Mouse (Mus musculus) frontal cortex, postnatal 25 days (tissue): ENCODE measurements around the gene Cept1.

Source experiments
- DNase-seq, 2 experiments: peaks; one replicate each; pipeline ENCODE4 v3.0.0; 2022; ENCODE audit warnings: low spot score in 2 of 2

The Cept1 gene

DNA sequence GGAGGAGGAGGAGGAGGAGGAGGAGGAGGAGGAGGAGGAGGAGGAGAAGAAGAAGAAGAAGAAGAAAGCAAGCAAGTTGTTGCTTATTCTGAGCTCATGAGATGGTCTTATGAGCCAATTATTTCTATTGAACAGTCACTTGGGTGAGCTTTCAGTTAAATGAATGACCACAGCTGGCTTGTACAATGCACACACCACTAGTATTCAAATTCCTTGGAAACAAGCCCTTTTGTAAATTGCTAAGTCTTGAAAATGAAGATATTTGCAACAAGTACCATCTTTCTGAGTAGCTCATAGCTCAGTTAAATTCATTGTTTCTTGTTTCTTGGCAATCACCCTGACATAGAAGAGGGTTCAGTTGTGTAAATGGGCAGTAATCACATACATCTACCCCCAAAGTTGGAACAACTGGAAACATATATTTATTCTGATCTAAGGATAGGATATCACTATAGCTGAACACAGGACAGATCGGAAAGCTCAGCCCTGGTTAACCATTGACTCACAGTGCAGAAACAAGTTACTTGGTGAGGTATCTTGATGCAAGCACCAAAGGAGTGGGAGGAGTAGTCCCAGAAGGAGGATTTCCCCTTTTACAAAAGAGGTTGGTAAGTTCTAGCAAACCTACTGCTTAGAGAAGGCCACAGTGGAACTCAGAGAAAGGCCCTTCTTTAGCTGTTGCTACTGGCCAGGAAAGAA lies 52.1 kb downstream of the Cept1 start:
- DNase-seq: no peak

DNA sequence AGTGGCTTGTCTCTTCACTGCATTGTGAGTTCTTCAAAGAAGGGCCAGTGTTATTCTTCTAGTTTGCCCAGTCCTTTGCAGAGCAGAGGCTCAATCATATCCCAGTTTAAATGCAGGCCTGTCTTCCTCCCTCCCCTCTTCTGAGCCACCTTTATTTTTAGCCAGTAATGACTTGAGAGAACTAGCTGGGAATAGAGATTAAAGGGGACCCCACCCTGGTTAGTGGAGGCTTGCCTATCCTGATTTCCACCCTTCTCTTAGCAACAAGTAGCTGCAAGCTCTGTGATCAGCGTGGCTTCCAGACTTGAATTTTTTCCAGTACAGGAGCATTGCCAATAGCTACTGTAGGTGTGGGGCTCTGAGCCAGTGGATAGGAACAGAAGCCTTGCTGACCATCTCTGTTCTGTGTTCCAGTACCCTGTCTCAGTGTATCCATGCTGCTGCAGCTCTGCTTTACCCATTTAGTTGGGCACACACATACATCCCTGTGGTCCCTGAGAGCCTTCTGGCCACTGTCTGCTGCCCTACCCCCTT lies 53.1 kb downstream of the Cept1 start:
- no peak for DNase-seq

DNA sequence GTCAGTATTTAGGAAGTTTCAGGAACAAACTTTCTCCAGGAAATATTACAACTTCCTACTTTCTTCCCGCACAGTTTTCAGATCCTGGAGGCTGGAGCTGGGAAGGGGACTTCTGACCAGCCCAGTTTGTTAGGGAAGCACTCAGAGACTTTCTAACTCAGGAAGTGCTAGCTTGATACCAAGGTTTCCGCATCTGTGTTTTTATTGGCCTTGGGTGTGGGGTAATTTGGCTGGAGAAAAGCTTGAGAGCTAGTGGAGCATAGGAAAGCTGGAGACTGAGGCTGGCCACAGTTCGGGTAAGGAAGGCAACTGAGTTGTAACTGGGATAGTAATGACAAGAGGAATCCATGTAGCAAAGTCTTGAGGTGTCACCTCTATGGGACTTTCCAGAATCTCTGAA lies 53.7 kb downstream of the Cept1 start:
- no peak for DNase-seq

DNA sequence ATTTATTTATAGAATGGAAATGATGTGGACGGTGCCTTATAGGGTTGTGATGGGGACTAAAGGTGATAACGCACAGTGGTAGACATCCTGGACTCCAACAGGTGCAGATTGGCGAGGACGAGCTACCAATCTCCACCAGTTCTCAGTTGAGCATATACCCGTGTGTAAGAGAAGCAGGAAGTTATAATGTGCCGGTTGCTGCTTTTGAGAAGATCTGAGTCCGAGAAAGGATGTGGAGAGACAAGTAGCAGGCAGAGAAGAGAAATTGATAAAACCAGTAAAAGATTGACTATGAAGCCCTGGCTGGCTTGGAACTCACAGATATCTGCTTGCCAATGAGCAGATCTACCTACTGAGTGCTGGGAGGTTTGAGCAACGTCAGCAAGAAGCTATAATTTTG lies 54.4 kb downstream of the Cept1 start:
- DNase-seq: no peak

DNA sequence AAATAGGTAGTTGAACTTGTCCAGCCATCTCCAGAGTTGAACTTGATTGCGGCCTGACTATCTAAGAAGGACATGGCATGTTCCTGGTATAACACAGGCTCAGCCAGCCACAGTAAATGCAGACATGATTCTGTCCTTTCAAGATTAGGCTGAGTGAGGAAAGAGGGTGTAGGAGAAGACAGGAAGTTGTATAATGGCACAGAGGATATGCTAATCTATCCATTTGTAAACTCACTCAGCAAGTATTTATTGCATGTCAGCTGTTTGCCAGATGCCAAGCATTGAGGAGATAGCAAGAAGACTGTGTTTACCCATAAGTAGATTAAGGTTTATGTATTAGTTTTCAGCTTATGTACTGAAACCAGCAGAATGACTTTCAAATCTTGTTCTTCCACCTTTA lies 54.9 kb downstream of the Cept1 start:
- no peak for DNase-seq

DNA sequence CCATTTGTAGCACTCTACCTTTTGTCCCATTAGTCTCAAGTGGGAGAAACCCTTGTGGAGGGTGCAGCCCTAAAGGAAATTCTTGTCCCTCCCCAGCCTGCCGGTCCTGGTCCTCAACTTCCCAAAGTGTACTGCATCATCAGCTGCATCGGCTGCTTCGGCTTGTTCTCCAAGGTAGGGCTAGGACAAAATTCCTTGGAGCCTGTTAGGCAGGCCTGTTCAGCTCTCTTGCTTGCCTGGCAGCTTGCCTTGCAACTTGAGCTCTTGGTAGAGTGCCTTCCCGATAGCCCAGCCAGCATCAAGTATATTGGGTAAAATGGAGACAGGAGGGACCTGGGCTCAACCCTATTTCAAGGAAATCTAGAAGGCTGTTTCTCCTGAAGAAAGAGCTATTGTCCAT lies 57.4 kb downstream of the Cept1 start:
- no peak for DNase-seq

DNA sequence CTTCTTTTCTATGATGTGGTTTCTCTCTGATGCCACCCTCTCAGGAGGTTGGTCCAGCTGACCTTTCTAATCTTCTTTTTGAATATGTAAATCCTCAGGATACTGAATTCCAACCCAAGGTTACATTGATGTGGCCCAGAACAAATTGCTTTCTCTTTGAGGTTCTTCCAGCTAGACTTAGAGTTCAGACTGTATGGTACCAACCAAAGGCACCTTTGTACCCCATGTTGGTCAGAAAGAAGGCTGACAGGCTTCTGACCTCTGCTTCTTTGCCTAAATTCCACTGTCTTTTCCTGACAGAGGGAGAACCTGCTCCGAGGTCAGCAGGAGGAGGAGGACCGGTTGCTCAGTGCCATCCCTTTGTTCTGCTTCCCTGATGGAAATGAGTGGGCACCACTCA lies 60.1 kb downstream of the Cept1 start:
- DNase-seq: no peak

DNA sequence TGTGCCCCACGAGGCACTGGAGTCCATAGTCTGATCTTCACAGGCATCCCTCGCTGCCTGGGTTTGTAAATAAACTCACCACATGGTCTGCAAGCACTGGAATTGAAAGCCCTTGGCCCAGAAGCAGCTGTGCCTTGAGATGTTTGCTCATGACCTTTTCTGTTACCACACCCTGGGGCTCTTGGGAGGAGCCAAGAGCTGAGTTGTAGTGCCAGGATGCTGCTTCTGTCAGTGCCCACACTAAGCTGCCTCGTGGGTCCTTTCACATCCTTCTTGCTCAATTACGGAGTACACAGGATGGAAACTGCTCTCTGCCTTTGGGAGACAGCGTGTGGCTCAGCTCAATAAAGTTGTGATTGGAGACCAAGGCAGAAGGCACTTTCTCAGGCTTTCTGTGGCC lies 61.8 kb downstream of the Cept1 start:
- no peak for DNase-seq

DNA sequence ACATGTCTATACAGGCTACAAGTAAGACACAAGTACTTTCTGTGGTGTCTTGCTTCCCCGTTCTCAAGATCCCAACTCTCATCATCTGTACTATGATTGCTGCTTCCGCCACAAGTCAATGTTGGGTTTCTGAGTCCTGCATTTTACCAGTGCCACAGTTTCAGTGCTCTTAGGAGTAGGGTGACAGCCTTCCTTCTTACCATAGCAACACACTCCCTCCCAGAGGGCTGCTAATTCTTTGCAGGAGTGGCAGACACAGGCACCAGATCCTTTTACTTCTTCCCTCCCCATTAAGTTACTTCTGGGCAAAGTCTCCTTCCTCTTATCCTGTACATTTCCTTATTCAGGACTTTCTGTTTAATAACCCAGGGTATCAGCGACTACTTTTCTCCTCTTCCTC lies 62.7 kb downstream of the Cept1 start:
- DNase-seq: no peak

DNA sequence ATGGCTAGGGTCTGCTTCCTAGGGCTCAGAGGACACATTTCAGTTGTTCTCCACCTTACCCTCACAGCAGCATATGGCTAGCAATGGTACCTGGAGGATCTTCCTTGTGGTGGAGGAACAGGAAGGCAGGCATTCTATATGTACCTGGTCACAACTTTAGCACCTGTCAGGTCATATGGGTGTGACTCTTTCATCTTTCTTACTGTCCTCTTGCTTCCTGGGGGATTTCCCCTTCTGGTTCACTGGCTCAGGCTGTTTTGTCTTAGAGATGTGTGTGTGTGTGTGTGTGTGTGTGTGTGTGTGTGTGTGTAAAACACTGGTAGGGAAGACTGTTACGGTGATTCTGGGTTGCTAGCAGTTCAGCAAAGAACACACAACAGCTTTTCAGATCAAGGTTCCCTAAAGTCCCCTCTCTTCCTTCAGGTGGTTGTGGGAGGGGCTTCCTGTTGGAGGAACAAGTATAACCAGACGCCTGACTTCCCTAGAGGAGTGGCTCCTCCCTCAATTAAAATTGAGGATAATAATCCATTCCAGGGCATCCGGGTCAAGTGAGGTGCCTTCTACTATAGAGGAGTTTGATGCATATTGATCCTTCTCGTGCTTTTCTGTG lies 63.7 kb downstream of the Cept1 start:
- no peak for DNase-seq

DNA sequence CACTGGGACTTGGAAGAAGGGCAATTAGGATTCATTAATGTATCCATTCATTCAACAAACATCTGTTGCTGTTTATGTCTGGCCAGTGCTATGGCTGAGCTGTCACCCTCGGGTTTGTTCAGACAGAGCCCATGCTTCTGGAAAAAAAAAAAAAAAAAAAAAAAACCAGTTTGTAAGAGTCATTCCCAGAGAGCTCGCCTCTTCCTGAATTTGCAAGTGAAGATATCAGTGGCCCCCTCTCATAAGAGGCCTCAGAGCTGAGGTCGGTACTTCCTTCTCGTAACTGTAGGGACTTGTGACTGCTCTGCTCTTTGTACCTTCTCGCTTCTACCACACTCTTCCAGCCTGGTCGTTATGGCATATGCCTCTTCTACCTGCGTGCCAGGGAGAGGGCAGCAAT lies 64.3 kb downstream of the Cept1 start:
- no peak for DNase-seq

DNA sequence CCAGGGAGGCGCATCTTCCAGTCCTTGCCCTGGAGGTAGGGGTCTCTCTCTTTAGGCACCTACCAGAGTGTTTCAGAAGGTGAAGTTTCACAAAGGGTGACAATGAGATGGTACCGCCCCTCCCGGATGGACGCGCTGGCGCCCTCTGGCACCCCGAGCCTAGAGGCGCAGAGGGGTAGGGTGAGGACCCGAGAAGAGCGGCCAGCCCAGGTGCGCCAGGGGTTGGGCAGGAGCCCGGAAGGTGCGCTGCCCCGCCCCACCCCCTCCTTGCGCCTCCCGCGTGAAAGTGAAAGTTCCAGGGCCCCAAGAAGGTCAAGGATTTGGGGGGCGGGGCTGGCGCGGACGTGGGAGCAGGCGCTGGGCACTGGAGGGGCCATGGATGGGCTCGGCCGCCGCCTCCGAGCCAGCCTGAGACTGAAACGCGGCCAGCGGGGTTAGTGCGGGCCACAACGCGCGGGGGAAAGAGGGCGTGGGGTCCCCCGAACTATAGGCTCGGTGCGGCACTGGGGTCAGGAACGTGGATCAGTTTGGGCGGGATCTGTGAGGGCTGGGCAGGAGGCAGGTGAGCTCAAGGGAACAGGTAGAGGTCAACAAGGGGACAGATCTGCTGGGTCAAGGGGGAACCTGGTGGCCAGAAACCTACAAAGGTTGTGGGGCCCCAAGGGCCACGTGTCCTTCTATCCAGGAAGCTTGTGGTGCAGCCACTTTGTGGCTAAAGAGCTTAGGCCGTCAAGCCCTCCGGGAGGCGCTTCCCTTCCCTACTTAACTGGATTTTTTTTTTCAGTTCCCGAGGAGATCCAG lies 65.1 kb downstream of the Cept1 start, which contains the start of gene Dennd2d:
Dennd2d (plus strand) TSS at position 125 of the 801 bp plus-strand sequence.
- no peak for DNase-seq

DNA sequence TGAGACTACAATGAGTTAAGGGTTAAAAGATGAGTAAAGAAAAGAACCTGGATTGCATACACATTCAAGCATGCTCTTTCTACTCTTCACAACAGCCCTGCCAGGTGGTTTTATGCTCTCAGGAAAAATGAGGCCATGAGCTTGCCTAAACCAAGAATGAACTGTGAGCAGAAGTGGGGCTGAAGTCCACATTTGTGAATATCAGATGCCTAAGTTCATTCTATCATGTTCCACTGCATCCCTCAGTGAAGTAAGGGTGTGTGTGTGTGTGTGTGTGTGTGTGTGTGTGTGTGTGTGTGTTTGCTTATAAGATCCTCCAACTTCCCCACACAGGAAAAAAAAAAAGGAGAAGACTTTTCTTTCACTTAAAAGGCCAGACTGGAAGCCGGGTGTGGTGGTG lies 70.7 kb downstream of the Cept1 start:
- DNase-seq: no peak

DNA sequence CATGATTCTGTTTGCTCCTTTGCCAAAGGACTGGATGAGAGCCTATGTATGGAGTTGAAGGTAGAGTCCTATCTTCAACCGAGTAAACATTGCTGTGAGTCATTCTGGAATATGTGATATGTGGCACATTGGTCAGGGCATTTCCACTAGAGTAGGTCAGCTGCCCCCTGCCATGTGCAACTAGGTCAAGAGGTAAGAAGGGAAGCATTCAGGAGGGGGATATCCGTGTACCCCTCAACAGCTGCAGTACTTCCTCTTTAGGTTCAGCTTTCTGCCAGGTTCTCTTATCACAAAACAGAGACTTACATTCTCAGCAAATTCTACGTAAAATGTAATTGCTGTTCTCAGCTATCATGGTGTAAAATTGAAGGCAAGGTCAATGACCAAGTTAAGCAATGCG lies 73.4 kb downstream of the Cept1 start:
- DNase-seq: no peak

DNA sequence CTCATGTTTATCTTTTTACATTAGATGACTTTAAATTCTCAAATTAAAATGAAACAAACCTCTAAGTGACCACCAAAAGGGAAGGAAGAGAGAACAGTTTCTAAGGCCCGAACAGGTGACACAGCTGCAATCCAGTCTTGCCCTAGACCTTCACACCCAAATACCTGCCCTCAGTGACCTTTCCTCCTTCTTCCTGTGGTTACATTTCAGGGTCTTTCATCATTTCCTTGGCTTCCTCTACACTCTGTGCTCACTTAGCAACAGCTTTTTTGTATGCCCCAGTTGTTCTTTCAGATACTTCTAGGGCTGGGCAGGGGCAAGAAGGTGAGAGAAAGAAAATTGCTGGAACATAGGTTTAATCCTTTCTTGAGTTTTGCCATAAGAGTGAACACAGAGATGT lies 82.9 kb downstream of the Cept1 start:
- DNase-seq: no peak

DNA sequence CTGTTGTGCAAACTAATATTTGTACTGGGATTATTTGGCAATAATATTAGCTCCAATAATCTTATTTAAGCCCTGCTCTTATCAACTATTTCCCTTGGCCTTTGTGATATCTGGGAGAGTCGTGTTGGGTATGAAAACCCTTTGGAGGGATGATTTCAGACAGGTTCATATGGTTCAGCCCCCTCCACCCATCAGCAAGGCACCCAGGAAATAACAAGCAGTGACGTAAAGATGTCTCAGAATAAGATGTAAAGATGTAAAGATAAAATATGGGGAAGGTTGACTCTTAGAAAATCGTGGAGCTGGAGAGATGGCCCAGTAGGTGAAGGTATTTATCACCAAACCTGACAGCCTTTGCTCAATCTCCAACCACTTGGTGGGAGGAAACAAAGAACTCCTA lies 85.1 kb downstream of the Cept1 start:
- DNase-seq: no peak

DNA sequence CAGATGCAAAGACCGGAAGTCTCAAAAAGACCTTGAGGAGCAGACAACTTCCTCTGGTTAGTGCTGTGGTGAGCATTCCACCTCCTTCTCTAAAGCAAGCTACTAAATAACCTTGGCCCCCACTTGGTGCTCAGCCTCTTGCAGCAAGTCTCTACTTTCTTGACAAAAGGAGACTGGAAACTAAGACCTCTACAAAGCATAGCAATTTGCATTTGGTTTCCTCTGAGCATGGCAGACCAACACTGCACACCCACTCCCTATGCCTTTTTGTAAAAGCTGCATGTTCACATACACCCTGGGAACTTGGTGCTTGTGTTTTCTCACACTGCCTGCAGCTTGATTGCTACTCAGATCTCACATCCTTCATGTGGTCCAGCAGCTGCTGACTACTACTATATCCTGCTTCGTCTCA lies 85.5 kb downstream of the Cept1 start:
- no peak for DNase-seq

DNA sequence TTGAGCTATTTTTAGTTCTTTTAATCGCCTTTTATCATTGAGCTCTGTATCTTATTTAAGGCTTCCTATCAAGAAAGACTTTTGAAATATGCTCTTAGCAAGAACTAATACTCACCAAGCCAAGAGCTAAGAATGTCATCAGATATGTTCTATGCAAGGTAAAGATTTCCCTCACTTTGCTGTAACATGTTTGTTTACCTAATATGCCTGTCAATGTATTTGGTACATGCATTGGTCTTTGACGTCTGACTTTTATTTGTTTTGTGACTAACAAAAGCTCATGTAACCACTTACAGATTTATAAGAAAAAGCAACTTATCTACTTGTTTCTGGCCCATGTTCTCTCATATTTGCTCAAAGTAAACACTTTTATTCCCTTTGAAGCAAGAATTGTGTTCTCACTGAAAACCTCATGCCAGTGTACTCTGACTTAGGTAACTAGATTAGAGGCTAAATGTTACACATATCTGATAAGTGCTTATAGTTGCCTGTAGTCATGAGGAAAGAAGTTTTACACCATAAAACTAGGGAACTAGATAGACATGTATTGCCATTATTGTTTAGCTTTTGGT lies 90.2 kb downstream of the Cept1 start:
- no peak for DNase-seq

DNA sequence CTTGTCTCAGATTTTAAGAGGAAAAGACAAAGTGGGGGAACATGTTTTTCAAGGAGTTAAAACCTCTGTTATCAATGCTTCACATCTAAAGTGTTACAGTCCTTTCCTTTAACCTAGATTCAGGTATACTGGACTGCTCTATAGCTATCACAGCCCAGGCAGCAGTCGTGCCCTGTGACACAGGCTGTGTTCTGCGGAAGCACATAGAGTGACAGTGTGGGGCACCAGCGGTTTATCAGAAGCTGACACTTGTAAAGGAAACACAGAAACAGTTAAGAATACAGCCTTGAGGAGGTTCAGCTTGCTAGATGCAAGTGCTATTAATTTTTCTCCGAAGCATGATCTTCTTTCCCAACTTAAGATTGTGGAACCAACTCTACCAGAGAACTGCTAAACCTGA lies 95.0 kb downstream of the Cept1 start:
- DNase-seq: no peak
